Mouse (Mus musculus): ENCODE data around the gene Zan.

DNA sequence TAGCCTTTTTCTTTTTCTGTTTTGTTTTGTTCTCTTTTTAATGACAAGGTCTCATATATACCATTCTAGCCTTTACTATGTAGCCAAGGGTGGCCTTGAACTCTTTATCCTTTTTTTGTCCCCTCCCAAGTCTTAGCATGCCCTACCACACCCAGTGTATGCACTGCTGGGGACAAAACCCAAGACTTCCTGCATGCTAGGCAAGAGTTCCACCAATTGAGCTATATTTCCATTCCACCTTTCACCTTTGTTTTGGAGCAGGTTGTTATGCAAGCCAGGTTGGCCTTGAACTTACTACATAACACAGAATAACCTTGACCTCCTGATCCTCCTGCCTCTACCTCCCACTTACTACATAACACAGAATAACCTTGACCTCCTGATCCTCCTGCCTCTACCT, 31.3 kb downstream of the Zan start:
- no peak for TF ChIP-seq EP300 (IDR thresholded peaks at IDR 0.05; ENCODE audit: low read depth)
- no peak for TF ChIP-seq CTCF (IDR thresholded peaks at IDR 0.05; ENCODE audit: low read depth)

Measured in liver, embryonic 14.5 days (tissue).